Mouse (Mus musculus) T-helper 2 cell (primary cell): ENCODE results near the gene Slc22a21.
"Not testable (repeated sequence)": the region's sequence is repeated elsewhere in the genome, so short reads cannot be mapped to it uniquely, and the experiment has no call there.

Experiments used
- in situ Hi-C: fragments of 300-600 bp; cut with MboI, MseI; formaldehyde crosslinking; loops from one replicate; pipeline ENCODE4 v1.15.1; 2025; ENCODE audit warnings: high pct_unique_total_duplicates

Gene Slc22a21

GRCm38 (mm10) chr11:54002761-54003717, 22.9 kb upstream of the Slc22a21 start:
- in situ Hi-C loops, result loop anchor here (5.0 kb wide), 1 partner anchor 54 kb away; no protein-coding TSS in a partner anchor

- in situ Hi-C loops, result loop anchor here (5.0 kb wide), 1 partner anchor 55 kb away; no protein-coding TSS in a partner anchor
These were observed 22.1 kb upstream of the Slc22a21 start for GRCm38 (mm10) chr11:54002147-54002760.

GRCm38 (mm10) chr11:53997661-53998060, 17.5 kb upstream of the Slc22a21 start:
- in situ Hi-C loops, result loop anchor here (5.0 kb wide), 1 partner anchor 260 kb away; no protein-coding TSS in a partner anchor

GRCm38 (mm10) chr11:53992264-53992663, 12.1 kb upstream of the Slc22a21 start:
- in situ Hi-C loops, result no loop called here

GRCm38 (mm10) chr11:53989232-53989631, 9.1 kb upstream of the Slc22a21 start:
- in situ Hi-C loops, result no loop called here

- in situ Hi-C loops, result no loop called here
These were observed 7.9 kb upstream of the Slc22a21 start for GRCm38 (mm10) chr11:53988081-53988480.

GRCm38 (mm10) chr11:53981396-53981795, 1.3 kb upstream of the Slc22a21 start:
- in situ Hi-C loops, result no loop called here

- in situ Hi-C loops, result loop anchor here (10.0 kb wide), 1 partner anchor 565 kb away; no protein-coding TSS in a partner anchor
These were observed 710 bp downstream of the Slc22a21 start for GRCm38 (mm10) chr11:53979456-53979787.

GRCm38 (mm10) chr11:53977672-53978071, 2.5 kb downstream of the Slc22a21 start:
- in situ Hi-C loops, result loop anchor here (10.0 kb wide), 1 partner anchor 567 kb away; no protein-coding TSS in a partner anchor

GRCm38 (mm10) chr11:53975559-53975958, 4.6 kb downstream of the Slc22a21 start:
- in situ Hi-C loops, result loop anchor here (10.0 kb wide), 1 partner anchor 569 kb away; no protein-coding TSS in a partner anchor

- in situ Hi-C loops, result no loop called here
These were observed 21.1 kb downstream of the Slc22a21 start for GRCm38 (mm10) chr11:53958984-53959383.

GRCm38 (mm10) chr11:53958176-53958575, 22.0 kb downstream of the Slc22a21 start:
- in situ Hi-C loops, result not testable (repeated sequence)

GRCm38 (mm10) chr11:53956636-53957035, 23.5 kb downstream of the Slc22a21 start:
- in situ Hi-C loops, result no loop called here

GRCm38 (mm10) chr11:53954653-53955052, 25.5 kb downstream of the Slc22a21 start:
- in situ Hi-C loops, result no loop called here

- in situ Hi-C loops, result not testable (repeated sequence)
These were observed 30.0 kb downstream of the Slc22a21 start for GRCm38 (mm10) chr11:53950133-53950532.

- in situ Hi-C loops, result loop anchor here (5.0 kb wide), 1 partner anchor 40 kb away; no protein-coding TSS in a partner anchor
These were observed 48.2 kb downstream of the Slc22a21 start for GRCm38 (mm10) chr11:53931944-53932318.

GRCm38 (mm10) chr11:53931091-53931943, 48.8 kb downstream of the Slc22a21 start:
- in situ Hi-C loops, result loop anchor here (5.0 kb wide), 1 partner anchor 41 kb away; no protein-coding TSS in a partner anchor

- in situ Hi-C loops, result loop anchor here (5.0 kb wide), 1 partner anchor 43 kb away; no protein-coding TSS in a partner anchor
These were observed 50.4 kb downstream of the Slc22a21 start for GRCm38 (mm10) chr11:53929741-53930140.

GRCm38 (mm10) chr11:53928585-53928984, 51.5 kb downstream of the Slc22a21 start:
- in situ Hi-C loops, result no loop called here

GRCm38 (mm10) chr11:53926303-53926702, 53.8 kb downstream of the Slc22a21 start:
- in situ Hi-C loops, result no loop called here

GRCm38 (mm10) chr11:53918851-53919250, 61.3 kb downstream of the Slc22a21 start:
- in situ Hi-C loops, result no loop called here
